Mouse (Mus musculus) MEL (cell line): Measurements from ENCODE around the gene Fbxo21.

Source experiments
- CHD1 ChIP-seq: IDR thresholded peaks from 2 replicates; pipeline ENCODE4 v1.6.1; 2012; ENCODE audit warnings: low read depth, mild to moderate bottlenecking, inconsistent platforms, low read length, improper control_type of control experiment
- CHD2 ChIP-seq: IDR thresholded peaks from 2 replicates; pipeline ENCODE4 v1.6.1; 2011; ENCODE audit warnings: low read length, improper control_type of control experiment
- CTCF ChIP-seq, 3 experiments: IDR thresholded peaks in 2 of 3; conservative IDR thresholded peaks in 1 of 3; 2 replicates each; pipeline ENCODE4 v1.5.1; 2011 to 2012; ENCODE audit warnings: low read length in 3 of 3, low read depth in 2 of 3, mild to moderate bottlenecking in 2 of 3, improper control_type of control experiment in 1 of 3, inconsistent platforms in 1 of 3, mixed read lengths in 1 of 3, moderate library complexity in 1 of 3; ENCODE audit not compliant: control insufficient read depth in 1 of 3, insufficient read depth in 1 of 3, poor library complexity in 1 of 3, severe bottlenecking in 1 of 3
- EP300 ChIP-seq, 2 experiments: IDR thresholded peaks; 2 replicates each; pipeline ENCODE4 v1.6.1; 2011; ENCODE audit warnings: improper control_type of control experiment in 2 of 2, low read length in 2 of 2, low read depth in 1 of 2, mild to moderate bottlenecking in 1 of 2
- ETS1 ChIP-seq: IDR thresholded peaks from 2 replicates; pipeline ENCODE4 v1.6.1; 2012; ENCODE audit warnings: low read depth, mild to moderate bottlenecking, inconsistent platforms, low read length, improper control_type of control experiment, moderate library complexity
- NELFE ChIP-seq: IDR thresholded peaks from 2 replicates; pipeline ENCODE4 v1.6.1; 2011; ENCODE audit warnings: low read depth, low read length, improper control_type of control experiment
- POLR2A ChIP-seq, 2 experiments: IDR thresholded peaks; 2 replicates each; pipeline ENCODE4 v1.6.1; 2011 to 2012; ENCODE audit warnings: low read length in 2 of 2, mild to moderate bottlenecking in 2 of 2, control low read depth in 1 of 2, improper control_type of control experiment in 1 of 2, low read depth in 1 of 2, moderate library complexity in 1 of 2; ENCODE audit not compliant: control insufficient read depth in 1 of 2, insufficient read depth in 1 of 2, poor library complexity in 1 of 2
- POLR2AphosphoS2 ChIP-seq: IDR thresholded peaks from 2 replicates; pipeline ENCODE4 v1.6.1; 2011; ENCODE audit warnings: low read length, improper control_type of control experiment
- RCOR1 ChIP-seq: IDR thresholded peaks from 2 replicates; pipeline ENCODE4 v1.6.1; 2012; ENCODE audit warnings: low read depth, mild to moderate bottlenecking, inconsistent platforms, low read length, improper control_type of control experiment
- USF1 ChIP-seq: IDR thresholded peaks from 2 replicates; pipeline ENCODE4 v1.6.1; 2014; ENCODE audit warnings: low read depth, mild to moderate bottlenecking, inconsistent platforms, low read length, improper control_type of control experiment, moderate library complexity
- ZC3H11A ChIP-seq: IDR thresholded peaks from 2 replicates; pipeline ENCODE4 v1.6.1; 2012; ENCODE audit warnings: low read depth, mild to moderate bottlenecking, inconsistent platforms, low read length, improper control_type of control experiment
- ZNF384 ChIP-seq: IDR thresholded peaks from 2 replicates; pipeline ENCODE4 v1.6.1; 2012; ENCODE audit warnings: low read depth, mild to moderate bottlenecking, inconsistent platforms, low read length, improper control_type of control experiment

DNA sequence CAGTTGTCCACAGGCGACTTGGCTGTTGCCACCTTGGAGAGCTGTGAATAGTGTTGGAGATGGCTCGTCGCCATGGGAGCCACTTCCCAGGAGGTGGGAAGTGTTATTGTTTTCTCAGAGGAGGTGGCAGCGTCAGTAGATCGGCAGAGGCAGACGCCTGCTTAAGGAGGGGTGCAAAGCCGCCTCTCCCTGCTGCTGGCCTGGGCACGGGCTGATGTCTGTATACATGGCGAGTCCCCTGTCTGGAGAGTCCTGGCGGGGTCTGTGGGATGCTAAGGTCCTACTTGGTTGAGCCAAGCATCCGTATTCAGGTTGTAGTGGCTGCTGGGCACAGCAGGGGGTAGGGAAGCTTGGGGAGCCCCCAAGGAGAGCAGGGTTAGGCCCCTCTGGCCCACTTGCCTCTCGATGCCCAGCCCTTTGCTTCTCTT is 62.7 kb downstream of the Fbxo21 start:
- TF ChIP-seq CHD2 (no peak), EP300 (IDR thresholded peaks at IDR 0.05; ENCODE audit: low read depth in 1 of 2, low read length in 2 of 2) (no peak), ZC3H11A (no peak), CTCF (IDR thresholded peaks at IDR 0.05 in 2 of 3, conservative IDR thresholded peaks at IDR 0.05 in 1 of 3; ENCODE audit: control insufficient read depth in 1 of 3, insufficient read depth in 1 of 3, low read depth in 2 of 3, low read length in 3 of 3, poor library complexity in 1 of 3, severe bottlenecking in 1 of 3) (no peak), POLR2A (IDR thresholded peaks at IDR 0.05; ENCODE audit: control insufficient read depth in 1 of 2, insufficient read depth in 1 of 2, low read depth in 1 of 2, low read length in 2 of 2, poor library complexity in 1 of 2) (no peak), POLR2AphosphoS2 (no peak), USF1 (no peak), ZNF384 (no peak), CHD1 (no peak), ETS1 (no peak), RCOR1 (no peak), NELFE (no peak)
